8 mouse cellular contexts compared by ENCODE assay signal in genomic region chr3:86224314-86224563, GRCm38 (mm10). TPM values are rescaled to one million over a fixed set of nuclear protein-coding genes. Genes with fewer than 3 reads are reported as not detected.
DNase-seq lines count a peak whose midpoint lies in the region; ATAC-seq and TF ChIP-seq lines count a peak whose summit lies in the region.

No protein-coding gene starts in this region.

- intact Hi-C loops in heart, postnatal 36 days (cut with DNase I): loop anchor here (2.0 to 10.0 kb wide), 2 partner anchors 81 to 701 kb away; partner anchors contain the start of genes Dclk2 and Rps3a1

- no peaks in the 10 kb centered on the region for H3K4me1 ChIP-seq in heart, embryonic 14.5 days (ENCODE audit: control insufficient read depth in 2 of 2, insufficient read depth in 2 of 2, low read length in 2 of 2)
- H3K4me1 ChIP-seq in E14TG2a.4 (replicated peaks; ENCODE audit: low read depth, low read length): peaks cover 7% of the 10 kb centered on the region
- peaks cover 12% of the 10 kb centered on the region for H3K4me1 ChIP-seq in forebrain, embryonic 15.5 days
- H3K4me1 ChIP-seq in liver, postnatal 0 days (ENCODE audit: insufficient read depth): peaks cover 8% of the 10 kb centered on the region

- ATAC-seq in heart, embryonic 14.5 days (ENCODE audit: insufficient number of reproducible peaks, insufficient read depth, low FRiP score, low read depth): peak; percentile 70
- no peak for ATAC-seq in forebrain, embryonic 15.5 days (replicated peaks)
- no peak for ATAC-seq in liver, postnatal 0 days

- TF ChIP-seq CTCF in E14TG2a.4 (conservative IDR thresholded peaks at IDR 0.05; ENCODE audit: low read length): no peak
- no peak for TF ChIP-seq CTCF in liver, postnatal 0 days (IDR thresholded peaks at IDR 0.05; ENCODE audit: low read depth)

- peak overlapping the region; percentile 78 to 96 for H3K4me3 ChIP-seq in heart, embryonic 14.5 days (ENCODE audit: control insufficient read depth in 1 of 2, insufficient read depth in 1 of 2, low read depth in 1 of 2, low read length in 2 of 2)
- peak overlapping the region; percentile 96 for H3K4me3 ChIP-seq in E14TG2a.4 (replicated peaks; ENCODE audit: low read length)
- H3K4me3 ChIP-seq in forebrain, embryonic 15.5 days: peak overlapping the region; percentile 78
- H3K4me3 ChIP-seq in liver, postnatal 0 days (ENCODE audit: low read depth, low read length): peak overlapping the region; percentile 97

- no peaks in the 10 kb centered on the region for H3K9me3 ChIP-seq in heart, embryonic 14.5 days (ENCODE audit: control insufficient read depth, low read length)
- no peaks in the 10 kb centered on the region for H3K9me3 ChIP-seq in E14TG2a.4 (ENCODE audit: low read length)
- H3K9me3 ChIP-seq in forebrain, embryonic 15.5 days: no peaks in the 10 kb centered on the region
- H3K9me3 ChIP-seq in liver, postnatal 0 days (ENCODE audit: low read length): no peaks in the 10 kb centered on the region

- peak overlapping the region; percentile 92 for H3K9ac ChIP-seq in heart, embryonic 14.5 days (ENCODE audit: low read length)
- H3K9ac ChIP-seq in forebrain, embryonic 15.5 days (replicated peaks): peak overlapping the region; percentile 92
- peak overlapping the region; percentile 95 for H3K9ac ChIP-seq in liver, postnatal 0 days (replicated peaks)

- peak overlapping the region; percentile 69 to 92 for H3K27ac ChIP-seq in heart, embryonic 14.5 days (replicated peaks in 1 of 2; ENCODE audit: control insufficient read depth in 1 of 2, insufficient read depth in 1 of 2, low read depth in 2 of 2, low read length in 2 of 2)
- peak overlapping the region; percentile 93 for H3K27ac ChIP-seq in forebrain, embryonic 15.5 days (replicated peaks)
- H3K27ac ChIP-seq in liver, postnatal 0 days (ENCODE audit: low read depth): peak overlapping the region; percentile 95

- WGBS in heart, embryonic 14.5 days: under 1% methylated on average over 24 of the region's 28 CpGs
- 0% methylated on average over 24 of the region's 28 CpGs for WGBS in forebrain, embryonic 15.5 days
- 0% methylated on average over 19 of the region's 28 CpGs for WGBS in liver, postnatal 0 days (ENCODE audit: insufficient replicate concordance)

- H3K27me3 ChIP-seq in heart, embryonic 14.5 days (ENCODE audit: control insufficient read depth, insufficient read depth, low read length): 0 out of 2 replicates have a peak, but pooled peaks cover 4% of the 10 kb centered on the region
- H3K27me3 ChIP-seq in E14TG2a.4 (ENCODE audit: insufficient read depth, low read length): peaks cover 2% of the 10 kb centered on the region
- H3K27me3 ChIP-seq in forebrain, embryonic 15.5 days: 0 out of 2 replicates have a peak, but pooled peaks cover 5% of the 10 kb centered on the region
- peaks cover 3% of the 10 kb centered on the region; the same call in 1 of the 2 replicates for H3K27me3 ChIP-seq in liver, postnatal 0 days (ENCODE audit: insufficient read depth, low read length)

- no peak for DNase-seq in heart, postnatal 36 days
- DNase-seq in liver, postnatal 0 days: no peak
- no peak for DNase-seq in right cerebral cortex, postnatal 10 days (ENCODE audit: low spot score in 2 of 2)
- DNase-seq in cerebellum, adult 11-12 months: no peak
- DNase-seq in gastrocnemius, postnatal 25 days: no peak

- no peak for TF ChIP-seq EP300 in liver, postnatal 0 days (IDR thresholded peaks at IDR 0.05; ENCODE audit: low read depth)

- no peaks in the 10 kb centered on the region for H3K36me3 ChIP-seq in heart, embryonic 14.5 days (ENCODE audit: control insufficient read depth, insufficient read depth, low read length)
- no peaks in the 10 kb centered on the region for H3K36me3 ChIP-seq in E14TG2a.4 (ENCODE audit: insufficient read depth, low read length)
- no peaks in the 10 kb centered on the region for H3K36me3 ChIP-seq in forebrain, embryonic 15.5 days
- no peaks in the 10 kb centered on the region for H3K36me3 ChIP-seq in liver, postnatal 0 days (replicated peaks; ENCODE audit: insufficient read depth, low read length)

- H3K4me2 ChIP-seq in heart, embryonic 14.5 days (ENCODE audit: low read length): peak overlapping the region; percentile 87
- H3K4me2 ChIP-seq in forebrain, embryonic 15.5 days (replicated peaks): peak overlapping the region; percentile 90
- H3K4me2 ChIP-seq in liver, postnatal 0 days (ENCODE audit: low read depth, low read length): peak overlapping the region; percentile 99

RNA-seq across cellular contexts. Expression of gene Lrba, which starts 0.2 kb away (rescaled TPM):
- polyA plus RNA-seq in heart, embryonic 14.5 days (2014; fragmentation: Nextera tagmentation; extraction: Ambion mirVana): 3.8 and 4.2 TPM in 2 replicates
- 10 to 100 TPM; 23.7 to 24.0 TPM for total RNA-seq in heart, postnatal 36 days (2021)
- polyA plus RNA-seq in forebrain, embryonic 15.5 days (2015; fragmentation: Nextera tagmentation; extraction: Ambion mirVana): 2.2 and 2.3 TPM in 2 replicates
- 1.6 and 1.8 TPM in 2 replicates for polyA plus RNA-seq in liver, postnatal 0 days (2015; fragmentation: Nextera tagmentation; extraction: Ambion mirVana)
- 10 to 100 TPM; 17.6 to 20.4 TPM for total RNA-seq in gastrocnemius, postnatal 25 days (2021)
